Mouse (Mus musculus) liver, postnatal 0 days (tissue): ENCODE data around the gene Mis18a.

Source experiments
- CTCF ChIP-seq: sonication (generic); IDR thresholded peaks from 2 replicates; pipeline ENCODE4 v1.5.1; 2016; ENCODE audit warnings: antibody characterized with exemption, low read depth
- EP300 ChIP-seq: IDR thresholded peaks from 2 replicates; pipeline ENCODE4 v1.6.1; 2016; ENCODE audit warnings: antibody characterized with exemption, low read depth, mild to moderate bottlenecking

DNA sequence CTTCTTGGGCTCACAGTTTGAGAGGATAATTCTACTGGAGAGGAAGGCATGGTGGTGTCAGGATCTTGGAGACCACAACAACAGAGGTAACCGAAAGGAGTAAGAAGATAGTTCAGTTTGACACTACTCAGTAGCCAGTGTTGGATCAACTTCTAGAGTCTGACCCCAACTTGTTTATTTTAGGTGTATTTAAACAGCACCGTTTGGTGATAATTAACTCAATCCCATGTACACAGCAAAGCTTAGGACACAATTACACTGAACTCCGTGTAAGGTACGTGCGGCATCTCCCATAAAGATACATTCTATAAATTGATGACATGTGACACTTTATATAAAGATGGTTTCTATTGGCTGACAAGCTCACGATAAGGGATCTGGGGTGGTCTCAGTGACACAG lies 52.6 kb downstream of the Mis18a start:
- TF ChIP-seq CTCF (no peak), EP300 (no peak)
